Mouse (Mus musculus) embryonic facial prominence, embryonic 14.5 days (tissue): Measurements from ENCODE around the gene Rbm45. TPM values are rescaled to one million over a fixed set of nuclear protein-coding genes. Genes with fewer than 3 reads are reported as not detected.

Experiments used
- ATAC-seq: fragments of 200-750 bp; cut with Nextera tagmentation; 2 replicates; pipeline ENCODE4 v1.8.0; 2017; ENCODE audit warnings: low read depth, moderate number of reproducible peaks, moderate TSS enrichment
- DNase-seq: peaks from one replicate; pipeline ENCODE4 v3.0.0-alpha.2; 2015; ENCODE audit warnings: low spot score
- H3K27ac ChIP-seq: fragments of 300-500 bp; sonication (generic); replicated peaks from 2 replicates; pipeline ENCODE4 v1.5.1; 2014; ENCODE audit warnings: low read depth, mild to moderate bottlenecking, low read length, moderate library complexity
- H3K27me3 ChIP-seq: fragments of 300-500 bp; sonication (generic); replicated peaks from 2 replicates; pipeline ENCODE4 v1.6.1; 2014; ENCODE audit warnings: low read length; ENCODE audit not compliant: control insufficient read depth, insufficient read depth
- H3K36me3 ChIP-seq: fragments of 300-500 bp; sonication (generic); 2 replicates; pipeline ENCODE4 v1.6.1; 2014; ENCODE audit warnings: low read length, mixed read lengths; ENCODE audit not compliant: control insufficient read depth, insufficient read depth
- H3K4me1 ChIP-seq: fragments of 300-500 bp; sonication (generic); 2 replicates; pipeline ENCODE4 v1.6.1; 2014; ENCODE audit warnings: antibody characterized with exemption, low read length; ENCODE audit not compliant: control insufficient read depth, insufficient read depth
- H3K4me2 ChIP-seq: fragments of 300-500 bp; sonication (generic); 2 replicates; pipeline ENCODE4 v1.6.1; 2014; ENCODE audit warnings: low read depth, mild to moderate bottlenecking, low read length, moderate library complexity, mixed read lengths
- H3K4me3 ChIP-seq: fragments of 300-500 bp; sonication (generic); 2 replicates; pipeline ENCODE4 v1.5.1; 2014; ENCODE audit warnings: low read depth, mild to moderate bottlenecking, low read length
- H3K9ac ChIP-seq: fragments of 300-500 bp; sonication (generic); 2 replicates; pipeline ENCODE4 v1.6.1; 2014; ENCODE audit warnings: low read depth, mild to moderate bottlenecking, low read length, moderate library complexity, mixed read lengths
- H3K9me3 ChIP-seq: fragments of 300-500 bp; sonication (generic); 2 replicates; pipeline ENCODE4 v1.6.1; 2016; ENCODE audit warnings: low read length; ENCODE audit not compliant: control insufficient read depth
- WGBS: fragments of 180-500 bp; shearing (Covaris S2); extraction: QIAGEN DNeasy Blood & Tissue Kit; methylation state at CpG from one replicate; pipeline ENCODE4 v1.1.7; 2014; 5-methylcytosine and 5-hydroxymethylcytosine counted together
- polyA plus RNA-seq: library from polyadenylated mRNA; unstranded; fragments of >200 nt; fragmentation: Nextera tagmentation; extraction: Ambion mirVana; gene quantifications from 2 replicates; pipeline ENCODE4 v1.2.1, GENCODE M21; 2014

Rbm45 gene
- polyA plus RNA-seq: 14.4 and 16.0 TPM in 2 replicates

GRCm38 (mm10) chr2:76369821-76370655, at the start of gene Rbm45:
Gene Rbm45 (plus strand): TSS chr2:76369984.
- H3K4me3 ChIP-seq: peak within 1 kb of the TSS; percentile 97
- peak within 1 kb of the TSS; percentile 65 for H3K27ac ChIP-seq
- H3K4me2 ChIP-seq: peak within 1 kb of the TSS; percentile 77
- H3K4me1 ChIP-seq: peaks cover 6% of the 10 kb centered on the region; the same call in 1 of the 2 replicates
- WGBS: 0% methylated on average over 41 of the region's 61 CpGs
- H3K9me3 ChIP-seq: no peaks in the 10 kb centered on the region
- H3K36me3 ChIP-seq: peaks cover 18% of the 10 kb centered on the region; the same call in 1 of the 2 replicates
- ATAC-seq (peak; percentile 92), DNase-seq (peak; percentile 93)
- no peaks in the 10 kb centered on the region for H3K27me3 ChIP-seq
- H3K9ac ChIP-seq: peak within 1 kb of the TSS; percentile 85

GRCm38 (mm10) chr2:76320336-76320735, 49.4 kb upstream of the Rbm45 start:
- Histone ChIP-seq H3K4me2 (no peak overlapping the region), H3K9ac (no peak overlapping the region), H3K4me1 (no peaks in the 10 kb centered on the region), H3K4me3 (no peak overlapping the region), H3K27ac (no peak overlapping the region), H3K27me3 (no peaks in the 10 kb centered on the region), H3K9me3 (no peaks in the 10 kb centered on the region), H3K36me3 (no peaks in the 10 kb centered on the region)
- DNase-seq (no peak), ATAC-seq (no peak)
- 94% methylated on average over 6 of the region's 6 CpGs for WGBS

GRCm38 (mm10) chr2:76323185-76323875, 46.5 kb upstream of the Rbm45 start:
- Histone ChIP-seq H3K4me1 (no peaks in the 10 kb centered on the region), H3K9me3 (no peaks in the 10 kb centered on the region), H3K27me3 (no peaks in the 10 kb centered on the region), H3K4me2 (no peak overlapping the region), H3K4me3 (no peak overlapping the region), H3K36me3 (no peaks in the 10 kb centered on the region), H3K9ac (no peak overlapping the region), H3K27ac (no peak overlapping the region)
- no peak for DNase-seq
- 83% methylated on average over 21 of the region's 21 CpGs for WGBS
- ATAC-seq: no peak

- Histone ChIP-seq H3K4me2 (no peak overlapping the region), H3K4me1 (no peaks in the 10 kb centered on the region), H3K27ac (no peak overlapping the region), H3K4me3 (no peak overlapping the region), H3K9me3 (no peaks in the 10 kb centered on the region), H3K9ac (no peak overlapping the region), H3K27me3 (no peaks in the 10 kb centered on the region), H3K36me3 (no peaks in the 10 kb centered on the region)
- DNase-seq (no peak), ATAC-seq (no peak)
- WGBS: 88% methylated on average over 5 of the region's 5 CpGs
Measured at GRCm38 (mm10) chr2:76324463-76324862, 45.3 kb upstream of the Rbm45 start.

GRCm38 (mm10) chr2:76326161-76326560, 43.6 kb upstream of the Rbm45 start:
- no peaks in the 10 kb centered on the region for H3K9me3 ChIP-seq
- H3K27me3 ChIP-seq: no peaks in the 10 kb centered on the region
- no peaks in the 10 kb centered on the region for H3K4me1 ChIP-seq
- DNase-seq (no peak), ATAC-seq (no peak)
- H3K36me3 ChIP-seq: no peaks in the 10 kb centered on the region
- H3K4me3 ChIP-seq: no peak overlapping the region
- 81% methylated on average over 3 of the region's 3 CpGs for WGBS
- no peak overlapping the region for H3K9ac ChIP-seq
- H3K27ac ChIP-seq: no peak overlapping the region
- H3K4me2 ChIP-seq: no peak overlapping the region

GRCm38 (mm10) chr2:76330081-76330480, 39.7 kb upstream of the Rbm45 start:
- Histone ChIP-seq H3K4me1 (no peaks in the 10 kb centered on the region), H3K9ac (no peak overlapping the region), H3K27me3 (no peaks in the 10 kb centered on the region), H3K9me3 (no peaks in the 10 kb centered on the region), H3K27ac (no peak overlapping the region), H3K4me2 (no peak overlapping the region), H3K4me3 (no peak overlapping the region), H3K36me3 (no peaks in the 10 kb centered on the region)
- ATAC-seq: no peak
- DNase-seq: no peak
- 92% methylated on average over 5 of the region's 5 CpGs for WGBS

GRCm38 (mm10) chr2:76332161-76332805, 37.5 kb upstream of the Rbm45 start:
- Histone ChIP-seq H3K27ac (no peak overlapping the region), H3K4me2 (no peak overlapping the region), H3K9me3 (no peaks in the 10 kb centered on the region), H3K4me1 (no peaks in the 10 kb centered on the region), H3K36me3 (no peaks in the 10 kb centered on the region), H3K9ac (no peak overlapping the region), H3K4me3 (no peak overlapping the region), H3K27me3 (no peaks in the 10 kb centered on the region)
- ATAC-seq: no peak
- 58% methylated on average over 11 of the region's 11 CpGs for WGBS
- DNase-seq: no peak

- H3K4me3 ChIP-seq: no peak overlapping the region
- peaks cover 10% of the 10 kb centered on the region; the same call in 1 of the 2 replicates for H3K27me3 ChIP-seq
- no peaks in the 10 kb centered on the region for H3K9me3 ChIP-seq
- WGBS: 76% methylated on average over 5 of the region's 5 CpGs
- DNase-seq: no peak
- ATAC-seq: no peak
- no peak overlapping the region for H3K9ac ChIP-seq
- no peak overlapping the region for H3K4me2 ChIP-seq
- no peaks in the 10 kb centered on the region for H3K36me3 ChIP-seq
- H3K4me1 ChIP-seq: no peaks in the 10 kb centered on the region
- H3K27ac ChIP-seq: no peak overlapping the region
Measured at GRCm38 (mm10) chr2:76334596-76334995, 35.2 kb upstream of the Rbm45 start.
